Comparison of ENCODE assay signal across 18 mouse cellular contexts in genomic region chr2:122149716-122150115, GRCm38 (mm10). TPM values are rescaled to one million over a fixed set of nuclear protein-coding genes. Genes with fewer than 3 reads are reported as not detected.
DNase-seq lines count a peak whose midpoint lies in the region; ATAC-seq and TF ChIP-seq lines count a peak whose summit lies in the region.
"Had no signal": no experiment of that assay in that cellular context is flagged by ENCODE, and none has a peak within 500 bp of the region (broad histone marks: within the 10 kb centered on the region; RNA-seq: fewer than 3 reads in every experiment).

No protein-coding gene starts in this region.

- ATAC-seq in heart, embryonic 14.5 days (ENCODE audit: insufficient number of reproducible peaks, insufficient read depth, low FRiP score, low read depth): no peak
- no peak for ATAC-seq in liver, embryonic 13.5 days (ENCODE audit: low read depth)

- no peaks in the 10 kb centered on the region for H3K27me3 ChIP-seq in heart, embryonic 14.5 days (ENCODE audit: control insufficient read depth, insufficient read depth, low read length)
- no peaks in the 10 kb centered on the region for H3K27me3 ChIP-seq in spleen, adult 2 months (ENCODE audit: control insufficient read depth, insufficient read depth, low read length)
- no peaks in the 10 kb centered on the region for H3K27me3 ChIP-seq in liver, embryonic 13.5 days
- H3K27me3 ChIP-seq: limb, embryonic 13.5 days had no signal

- no peaks in the 10 kb centered on the region for H3K9me3 ChIP-seq in heart, embryonic 14.5 days (ENCODE audit: control insufficient read depth, low read length)
- no peaks in the 10 kb centered on the region for H3K9me3 ChIP-seq in liver, embryonic 13.5 days (replicated peaks)
- H3K9me3 ChIP-seq: limb, embryonic 13.5 days had no signal

- H3K36me3 ChIP-seq in heart, embryonic 14.5 days (ENCODE audit: control insufficient read depth, insufficient read depth, low read length): peaks cover 17% of the 10 kb centered on the region
- H3K36me3 ChIP-seq in spleen, adult 2 months (ENCODE audit: control insufficient read depth, insufficient read depth, low read length): peaks cover 36% of the 10 kb centered on the region
- peaks cover 37% of the 10 kb centered on the region for H3K36me3 ChIP-seq in liver, embryonic 13.5 days

- TF ChIP-seq POLR2A in spleen, adult 2 months (IDR thresholded peaks at IDR 0.05; ENCODE audit: low read depth, low read length): no peak

- no peak for TF ChIP-seq CTCF in spleen, adult 2 months (IDR thresholded peaks at IDR 0.05; ENCODE audit: extremely low read depth, insufficient read depth, insufficient read length, insufficient replicate concordance)

- WGBS in heart, embryonic 14.5 days: 71% methylated on average over 3 of the region's 3 CpGs
- 25% methylated on average over 3 of the region's 3 CpGs for WGBS in spleen, adult 2 months
- WGBS in liver, embryonic 13.5 days (ENCODE audit: insufficient replicate concordance): 66% methylated on average over 3 of the region's 3 CpGs

- H3K9ac ChIP-seq in heart, embryonic 14.5 days (ENCODE audit: low read length): no peak overlapping the region
- H3K9ac ChIP-seq in liver, embryonic 13.5 days: 0 out of 2 replicates have a peak overlapping the region, but pooled peaks have one; percentile 89
- H3K9ac ChIP-seq: limb, embryonic 13.5 days had no signal

- DNase-seq in heart, postnatal 14 days: no peak
- DNase-seq in spleen, adult 2 months (ENCODE audit: low read depth in 1 of 2, low spot score in 2 of 2): no peak
- no peak for DNase-seq in spleen, adult 12 weeks (ENCODE audit: low spot score)
- no peak for DNase-seq in liver, embryonic 13.5 days
- no peak for DNase-seq in kidney, postnatal 14 days
- no peak for DNase-seq in ovary, postnatal 14 days (ENCODE audit: low spot score)
- DNase-seq: cerebellum, adult 11 months; cerebellum, postnatal 36 days; gastrocnemius, postnatal 25 days; lung, postnatal 36 days; midbrain, embryonic 14.5 days; thymus, postnatal 36 days had no signal

- no peak overlapping the region for H3K27ac ChIP-seq in heart, embryonic 14.5 days (replicated peaks in 1 of 2; ENCODE audit: control insufficient read depth in 1 of 2, insufficient read depth in 1 of 2, low read depth in 2 of 2, low read length in 2 of 2)
- H3K27ac ChIP-seq in spleen, adult 2 months (ENCODE audit: insufficient read depth, low read length): no peak overlapping the region
- H3K27ac ChIP-seq in liver, embryonic 13.5 days: no peak overlapping the region
- H3K27ac ChIP-seq: kidney, postnatal 0 days; limb, embryonic 13.5 days had no signal

- H3K4me3 ChIP-seq in heart, embryonic 14.5 days (ENCODE audit: control insufficient read depth in 1 of 2, insufficient read depth in 1 of 2, low read depth in 1 of 2, low read length in 2 of 2): no peak overlapping the region
- H3K4me3 ChIP-seq in spleen, adult 2 months (ENCODE audit: extremely low read depth, insufficient read depth, insufficient read length): peak overlapping the region; percentile 72; the same call in 1 of the 2 replicates
- peak overlapping the region; percentile 82 for H3K4me3 ChIP-seq in liver, embryonic 13.5 days (replicated peaks)

- intact Hi-C loops in heart, postnatal 14 days (cut with DNase I): no loop called here

- peaks cover 0 to 19% of the 10 kb centered on the region in 2 experiments; a peak in 1 of 4 replicates for H3K4me1 ChIP-seq in heart, embryonic 14.5 days (ENCODE audit: control insufficient read depth in 2 of 2, insufficient read depth in 2 of 2, low read length in 2 of 2)
- peaks cover 18% of the 10 kb centered on the region; the same call in 1 of the 2 replicates for H3K4me1 ChIP-seq in spleen, adult 2 months (ENCODE audit: control insufficient read depth, insufficient read depth, insufficient read length)
- H3K4me1 ChIP-seq in liver, embryonic 13.5 days (replicated peaks): peaks cover 53% of the 10 kb centered on the region

- H3K4me2 ChIP-seq in heart, embryonic 14.5 days (ENCODE audit: low read length): peak overlapping the region; percentile 68; the same call in 1 of the 2 replicates
- peak overlapping the region; percentile 93 for H3K4me2 ChIP-seq in liver, embryonic 13.5 days

RNA-seq across cellular contexts. Expression of gene B2m, which starts 2.2 kb away (rescaled TPM):
- polyA plus RNA-seq in heart, embryonic 14.5 days (2014; fragmentation: Nextera tagmentation; extraction: Ambion mirVana): 299 and 301 TPM in 2 replicates
- 100 to 1,000 TPM; 116 to 127 TPM for total RNA-seq in heart, postnatal 14 days (2021)
- polyA plus RNA-seq in spleen, adult 2 months (2012; rRNA removed): 1,293 and 1,365 TPM in 2 replicates
- polyA plus RNA-seq in liver, embryonic 13.5 days (2015; fragmentation: Nextera tagmentation; extraction: Ambion mirVana): 322 and 384 TPM in 2 replicates

RNA-seq across cellular contexts. Expression of gene Trim69, which starts 10.8 kb away (rescaled TPM):
- polyA plus RNA-seq in heart, embryonic 14.5 days (2014; fragmentation: Nextera tagmentation; extraction: Ambion mirVana): 0.11 and 0.15 TPM in 2 replicates
- total RNA-seq in heart, postnatal 14 days (2021): not detected
- not detected in 2 replicates for polyA plus RNA-seq in spleen, adult 2 months (2012; rRNA removed)
- not detected in 2 replicates for polyA plus RNA-seq in liver, embryonic 13.5 days (2015; fragmentation: Nextera tagmentation; extraction: Ambion mirVana)
- total RNA-seq: adrenal gland, postnatal 4 days; gastrocnemius, postnatal 25 days; hematopoietic stem cell, adult 5-6 weeks had no signal
- polyA plus RNA-seq: embryonic facial prominence, embryonic 11.5 days; kidney, postnatal 0 days; limb, embryonic 13.5 days; midbrain, embryonic 14.5 days had no signal

RNA-seq across cellular contexts. Expression of gene Spg11, which starts 31.5 kb away (rescaled TPM):
- 6.1 TPM in 2 replicates for polyA plus RNA-seq in heart, embryonic 14.5 days (2014; fragmentation: Nextera tagmentation; extraction: Ambion mirVana)
- 10 to 100 TPM in 1 of 2 experiments, 1 to 10 TPM in 1; 9.8 to 11.4 TPM for total RNA-seq in heart, postnatal 14 days (2021)
- polyA plus RNA-seq in spleen, adult 2 months (2012; rRNA removed): 7.1 and 8.5 TPM in 2 replicates
- 3.5 and 3.6 TPM in 2 replicates for polyA plus RNA-seq in liver, embryonic 13.5 days (2015; fragmentation: Nextera tagmentation; extraction: Ambion mirVana)

RNA-seq across cellular contexts. Expression of gene Patl2, which starts 36.3 kb away (rescaled TPM):
- polyA plus RNA-seq in heart, embryonic 14.5 days (2014; fragmentation: Nextera tagmentation; extraction: Ambion mirVana): not detected in 2 replicates
- total RNA-seq in heart, postnatal 14 days (2021): not detected
- polyA plus RNA-seq in spleen, adult 2 months (2012; rRNA removed): 0.06 and 0.11 TPM in 2 replicates
- polyA plus RNA-seq in liver, embryonic 13.5 days (2015; fragmentation: Nextera tagmentation; extraction: Ambion mirVana): 0.06 TPM in 2 replicates
- total RNA-seq: gastrocnemius, postnatal 25 days; hematopoietic stem cell, adult 5-6 weeks had no signal
- polyA plus RNA-seq: limb, embryonic 13.5 days; midbrain, embryonic 14.5 days had no signal

RNA-seq across cellular contexts. Expression of gene Terb2, which starts 36.4 kb away (rescaled TPM):
- polyA plus RNA-seq in heart, embryonic 14.5 days (2014; fragmentation: Nextera tagmentation; extraction: Ambion mirVana): not detected in 2 replicates
- total RNA-seq in heart, postnatal 14 days (2021): not detected
- not detected in 2 replicates for polyA plus RNA-seq in spleen, adult 2 months (2012; rRNA removed)
- polyA plus RNA-seq in liver, embryonic 13.5 days (2015; fragmentation: Nextera tagmentation; extraction: Ambion mirVana): not detected in 2 replicates
- total RNA-seq: adrenal gland, postnatal 4 days; gastrocnemius, postnatal 25 days; hematopoietic stem cell, adult 5-6 weeks had no signal
- polyA plus RNA-seq: embryonic facial prominence, embryonic 11.5 days; kidney, postnatal 0 days; limb, embryonic 13.5 days; midbrain, embryonic 14.5 days had no signal

Comparison
In these comparisons a context has a peak if more than half of its experiments do, and no peak if none do; other contexts are left out.
1. H3K4me3 ChIP-seq: peak in spleen, adult 2 months (single experiment) and liver, embryonic 13.5 days (single experiment); none in heart, embryonic 14.5 days (0 of 2).